Mouse (Mus musculus) c-Kit-positive CD71-positive TER-119-negative erythroid progenitor cells, embryonic 14.5 days (primary cell): Measurements from ENCODE around the gene Vgll3.

Source experiments
- DNase-seq: peaks from one replicate; pipeline ENCODE4 v3.0.0-alpha.2; 2013; ENCODE audit warnings: low read depth

Vgll3 gene

DNA sequence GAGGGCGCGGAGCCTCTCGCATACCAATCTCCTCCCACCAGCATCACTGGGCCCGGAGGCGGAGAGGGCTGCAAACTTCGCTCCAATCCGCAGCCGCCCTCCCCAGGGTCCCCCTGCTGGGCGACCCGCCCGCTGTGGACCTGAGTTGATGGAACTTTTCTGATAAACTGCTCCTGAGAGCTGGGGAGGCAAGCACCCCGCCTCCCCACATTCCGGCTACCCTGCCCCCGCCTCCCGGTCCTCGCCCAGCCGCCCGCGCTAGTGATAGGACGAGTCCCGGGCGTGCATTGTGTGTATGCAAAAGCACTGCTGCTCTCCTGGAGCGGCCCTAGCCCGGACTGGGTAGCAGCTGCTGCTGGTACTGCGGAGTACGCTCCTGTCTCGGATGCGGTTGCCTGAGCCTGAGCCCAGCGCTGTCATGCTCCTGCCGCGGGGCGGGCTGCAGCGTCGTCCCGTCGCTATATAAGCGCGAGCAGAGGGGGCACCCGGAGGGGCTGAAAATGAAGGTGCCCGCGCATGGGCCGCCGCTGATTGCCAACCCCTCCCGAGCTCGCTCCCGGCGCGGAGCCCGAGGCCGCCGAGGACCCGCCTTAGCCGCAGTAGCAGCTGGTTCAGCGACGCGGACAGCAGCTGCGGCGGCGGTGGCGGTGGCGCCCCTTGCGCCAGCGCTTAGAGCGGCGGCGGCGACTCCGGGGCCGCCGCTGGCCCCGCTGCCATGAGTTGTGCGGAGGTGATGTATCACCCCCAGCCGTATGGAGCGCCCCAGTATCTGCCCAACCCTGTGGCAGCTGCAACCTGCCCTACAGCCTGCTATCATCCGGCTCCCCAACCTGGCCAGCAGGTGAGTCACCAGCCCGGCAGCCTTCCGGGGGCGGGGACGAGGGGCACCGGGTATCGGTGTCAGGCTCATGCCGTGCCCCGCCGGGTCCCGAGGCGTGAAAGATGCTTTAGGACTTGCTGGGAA is at the start of gene Vgll3:
Gene Vgll3, plus strand, starts transcription at position 340 of the 964 bp plus-strand sequence.
- no peak for DNase-seq

DNA sequence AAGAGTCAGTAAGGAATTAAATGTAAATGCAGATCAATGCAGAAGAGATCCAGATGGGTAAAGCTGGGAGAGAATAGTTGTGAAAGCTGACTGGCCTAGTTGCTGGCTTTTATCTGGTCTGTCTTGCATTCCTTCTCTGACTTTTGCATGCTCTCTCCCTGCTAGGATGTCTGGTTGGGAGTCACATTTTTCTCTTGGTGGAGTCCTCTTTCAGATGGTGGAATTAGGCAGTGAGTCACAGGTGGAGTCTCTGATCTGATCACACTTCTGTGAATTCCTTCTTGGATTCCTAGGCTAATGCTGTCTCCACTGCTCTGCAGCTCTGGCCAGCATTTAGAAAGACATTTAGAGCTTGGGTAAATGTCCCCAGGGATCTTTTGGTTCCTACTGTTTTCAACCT is 49.1 kb upstream of the Vgll3 start:
- no peak for DNase-seq

GRCm38 (mm10) chr16:65785959-65786358 is 29.1 kb upstream of the Vgll3 start:
- DNase-seq, result no peak

- no peak for DNase-seq
Observed at GRCm38 (mm10) chr16:65816059-65816458, 1.0 kb downstream of the Vgll3 start.

GRCm38 (mm10) chr16:65818779-65819178 is 3.7 kb downstream of the Vgll3 start:
- no peak for DNase-seq

DNA sequence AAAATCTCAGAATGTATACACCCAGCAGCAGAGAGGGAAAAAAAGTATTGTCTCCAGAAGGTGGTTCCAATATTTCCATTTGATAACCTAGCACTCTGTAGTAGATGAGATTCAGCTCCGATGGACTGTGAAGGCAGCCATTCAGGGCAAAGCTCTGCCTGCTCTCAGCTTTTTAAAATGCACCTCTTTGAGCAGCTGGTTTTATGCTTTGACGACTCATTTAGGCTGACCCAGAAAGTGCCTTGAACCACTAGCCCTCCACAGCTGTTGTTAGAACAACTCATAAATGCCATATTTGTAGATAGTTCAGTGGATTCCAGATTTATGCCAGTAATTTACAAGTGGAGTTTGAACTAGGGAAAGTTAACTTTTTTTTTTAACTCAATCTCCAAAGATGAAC is 5.7 kb downstream of the Vgll3 start:
- no peak for DNase-seq

GRCm38 (mm10) chr16:65823721-65824120 is 8.7 kb downstream of the Vgll3 start:
- DNase-seq, result no peak

GRCm38 (mm10) chr16:65828141-65828565 is 13.1 kb downstream of the Vgll3 start:
- DNase-seq, result no peak

- no peak for DNase-seq
Observed at GRCm38 (mm10) chr16:65829096-65829495, 14.0 kb downstream of the Vgll3 start.

- DNase-seq, result no peak
Observed at GRCm38 (mm10) chr16:65834721-65835120, 19.7 kb downstream of the Vgll3 start.

GRCm38 (mm10) chr16:65850126-65850525 is 35.1 kb downstream of the Vgll3 start:
- DNase-seq, result no peak

DNA sequence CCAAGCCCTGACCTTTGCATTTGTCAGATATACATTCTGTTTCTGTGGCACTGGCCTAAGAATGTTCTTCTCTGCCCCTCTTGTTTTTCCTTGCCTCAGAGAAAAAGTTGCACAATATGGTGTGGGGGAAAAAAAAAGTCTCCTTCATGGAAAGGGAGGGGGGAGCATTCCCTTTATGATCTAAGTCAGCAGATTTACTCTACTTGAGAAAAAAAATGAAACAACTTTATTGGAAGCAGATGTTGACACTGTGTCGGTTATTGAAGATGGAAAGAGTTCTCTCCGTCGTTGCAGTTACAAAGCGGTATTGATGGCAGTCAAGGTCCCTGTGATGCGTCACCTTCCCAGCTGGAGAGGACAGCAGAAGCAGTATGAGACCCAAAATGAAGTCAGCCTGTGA is 49.4 kb downstream of the Vgll3 start:
- no peak for DNase-seq

- DNase-seq, result no peak
Observed at GRCm38 (mm10) chr16:65867927-65868326, 52.9 kb downstream of the Vgll3 start.

- no peak for DNase-seq
Observed at GRCm38 (mm10) chr16:65868933-65869332, 53.9 kb downstream of the Vgll3 start.

GRCm38 (mm10) chr16:65888940-65889339 is 73.9 kb downstream of the Vgll3 start:
- no peak for DNase-seq
